Mouse (Mus musculus) limb, embryonic 12.5 days (tissue): ENCODE data around the gene She. TPM values are rescaled to one million over a fixed set of nuclear protein-coding genes. Genes with fewer than 3 reads are reported as not detected.

ENCODE experiments used
- polyA plus RNA-seq: library from polyadenylated mRNA; unstranded; fragments of >200 nt; fragmentation: Nextera tagmentation; extraction: Ambion mirVana; gene quantifications from 2 replicates; pipeline ENCODE4 v1.2.1, GENCODE M21; 2016

The She gene
- polyA plus RNA-seq, 1 experiment from 2014 or later = 3.5 TPM

Other genes starting within 250 kb of the She start
- gene Adar, start 116.3 kb upstream of the She start, polyA plus RNA-seq = 15.5 and 15.7 TPM in 2 replicates
- gene Chrnb2, start 66.7 kb upstream of the She start, polyA plus RNA-seq = 0.51 and 0.81 TPM in 2 replicates
- gene Ube2q1, start 57.8 kb upstream of the She start, polyA plus RNA-seq = 15.9 and 18.1 TPM in 2 replicates
- 0.83 and 0.84 TPM in 2 replicates for gene Il6ra, start 81.8 kb downstream of the She start, polyA plus RNA-seq
- 20.7 and 24.4 TPM in 2 replicates for gene Atp8b2, start 132.1 kb downstream of the She start, polyA plus RNA-seq
- 201 and 202 TPM in 2 replicates for gene Hax1, start 167.4 kb downstream of the She start, polyA plus RNA-seq
- 143 and 166 TPM in 2 replicates for gene 4933434E20Rik, start 220.3 kb downstream of the She start, polyA plus RNA-seq
- gene Ubap2l, start 221.3 kb downstream of the She start, polyA plus RNA-seq = 191 and 212 TPM in 2 replicates
- 516 and 518 TPM in 2 replicates for gene Tpm3, start 241.3 kb downstream of the She start, polyA plus RNA-seq